ENCODE assay signal across 27 mouse cellular contexts in the genomic region with DNA sequence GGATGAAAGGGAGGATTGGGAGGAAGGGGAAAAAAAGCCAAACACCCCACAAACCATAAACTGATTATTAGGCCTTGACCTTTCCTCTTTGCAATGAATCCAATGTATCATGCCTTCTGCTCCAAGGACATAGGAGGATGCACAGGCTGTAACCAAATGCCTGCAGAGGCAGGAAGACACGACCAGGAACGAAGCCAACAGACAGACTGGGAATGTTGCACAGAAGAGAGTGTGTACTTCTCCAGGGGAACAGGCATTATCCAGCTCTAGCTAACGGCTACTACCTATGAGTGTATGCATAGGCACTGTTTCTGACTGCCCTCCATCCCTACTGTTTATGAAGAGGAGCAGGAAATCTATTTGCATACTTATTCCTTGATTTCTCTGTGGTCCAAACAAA. TPM values are rescaled to one million over a fixed set of nuclear protein-coding genes. Genes with fewer than 3 reads are reported as not detected.
DNase-seq lines count a peak whose midpoint lies in the region; ATAC-seq lines count a peak whose summit lies in the region.
"Had no signal": no experiment of that assay in that cellular context is flagged by ENCODE, and none has a peak within 500 bp of the region (broad histone marks: within the 10 kb centered on the region; RNA-seq: fewer than 3 reads in every experiment).

No protein-coding gene starts in this region.

- H3K27me3 ChIP-seq in forebrain, embryonic 14.5 days (replicated peaks; ENCODE audit: control insufficient read depth, insufficient read depth, low read length), result no peaks in the 10 kb centered on the region
- H3K27me3 ChIP-seq in forebrain, embryonic 10.5 days (ENCODE audit: poor library complexity, severe bottlenecking), result no peaks in the 10 kb centered on the region
- no peaks in the 10 kb centered on the region for H3K27me3 ChIP-seq in liver, embryonic 12.5 days (replicated peaks)
- H3K27me3 ChIP-seq: forebrain, embryonic 12.5 days; kidney, embryonic 15.5 days; megakaryocyte, embryonic 14.5 days; Patski; stomach, embryonic 15.5 days had no signal

- WGBS in forebrain, embryonic 14.5 days, result 58% methylated on average over 3 of the region's 3 CpGs
- 75% methylated on average over 3 of the region's 3 CpGs for WGBS in forebrain, embryonic 10.5 days
- 51% methylated on average over 3 of the region's 3 CpGs for WGBS in liver, embryonic 12.5 days (ENCODE audit: insufficient replicate concordance)

- peaks cover 3% of the 10 kb centered on the region; the same call in 1 of the 2 replicates for H3K4me1 ChIP-seq in forebrain, embryonic 14.5 days (ENCODE audit: control insufficient read depth, insufficient read depth, low read length)
- no peaks in the 10 kb centered on the region for H3K4me1 ChIP-seq in forebrain, embryonic 10.5 days
- H3K4me1 ChIP-seq in liver, embryonic 12.5 days, result peaks cover 3% of the 10 kb centered on the region; the same call in 1 of the 2 replicates
- H3K4me1 ChIP-seq: forebrain, embryonic 12.5 days; megakaryocyte, embryonic 14.5 days; stomach, embryonic 15.5 days had no signal

- no peak overlapping the region for H3K4me2 ChIP-seq in forebrain, embryonic 14.5 days (ENCODE audit: low read length)
- H3K4me2 ChIP-seq in liver, embryonic 12.5 days, result no peak overlapping the region
- H3K4me2 ChIP-seq: forebrain, embryonic 12.5 days; kidney, embryonic 15.5 days; liver, embryonic 11.5 days; stomach, embryonic 15.5 days had no signal

- no peaks in the 10 kb centered on the region for H3K9me3 ChIP-seq in forebrain, embryonic 14.5 days (replicated peaks; ENCODE audit: control insufficient read depth, low read length)
- no peaks in the 10 kb centered on the region for H3K9me3 ChIP-seq in forebrain, embryonic 10.5 days
- H3K9me3 ChIP-seq in liver, embryonic 12.5 days (replicated peaks), result no peaks in the 10 kb centered on the region
- H3K9me3 ChIP-seq: forebrain, embryonic 12.5 days; hindbrain, embryonic 10.5 days; kidney, embryonic 15.5 days; megakaryocyte, embryonic 14.5 days; stomach, embryonic 15.5 days had no signal

- no peak overlapping the region for H3K4me3 ChIP-seq in forebrain, embryonic 14.5 days (ENCODE audit: low read depth, low read length)
- H3K4me3 ChIP-seq in forebrain, embryonic 10.5 days, result no peak overlapping the region
- H3K4me3 ChIP-seq in liver, embryonic 12.5 days, result no peak overlapping the region
- H3K4me3 ChIP-seq: forebrain, embryonic 12.5 days; hindbrain, embryonic 10.5 days; kidney, embryonic 15.5 days; left cerebral cortex, adult 2 months; megakaryocyte, embryonic 14.5 days; myocyte; stomach, embryonic 15.5 days had no signal

- peak; percentile 71 to 74 for DNase-seq in adrenal gland, adult (ENCODE audit: inconsistent age in 2 of 2, low spot score in 1 of 2)
- DNase-seq in adrenal gland, adult 18-20 months (ENCODE audit: low spot score in 2 of 2), result no peak
- peak; percentile 37 for DNase-seq in forebrain, embryonic 14.5 days (ENCODE audit: low spot score)
- no peak for DNase-seq in forebrain, embryonic 10.5 days (ENCODE audit: extremely low spot score, low spot score)
- peak; percentile 27 for DNase-seq in testis, postnatal 14 days (ENCODE audit: low spot score)
- DNase-seq in testis, postnatal 10 days (ENCODE audit: low spot score), result no peak
- DNase-seq in kidney, postnatal 4 days, result no peak
- DNase-seq: gastrocnemius, postnatal 14 days; left cerebral cortex, postnatal 4 days; lung, adult 2 months; midbrain, embryonic 14.5 days; right cerebral cortex, postnatal 25 days had no signal

- H3K36me3 ChIP-seq in forebrain, embryonic 14.5 days (ENCODE audit: control insufficient read depth, insufficient read depth, low read length), result no peaks in the 10 kb centered on the region
- H3K36me3 ChIP-seq in forebrain, embryonic 10.5 days (replicated peaks), result no peaks in the 10 kb centered on the region; the same call in 1 of the 2 replicates
- no peaks in the 10 kb centered on the region for H3K36me3 ChIP-seq in liver, embryonic 12.5 days
- H3K36me3 ChIP-seq: forebrain, embryonic 12.5 days; hindbrain, embryonic 10.5 days; kidney, embryonic 15.5 days; stomach, embryonic 15.5 days had no signal

- no peak overlapping the region for H3K9ac ChIP-seq in forebrain, embryonic 14.5 days (ENCODE audit: low read length)
- H3K9ac ChIP-seq in liver, embryonic 12.5 days, result no peak overlapping the region
- H3K9ac ChIP-seq: forebrain, embryonic 12.5 days; kidney, embryonic 15.5 days; stomach, embryonic 15.5 days had no signal

- no peak overlapping the region for H3K27ac ChIP-seq in forebrain, embryonic 14.5 days (ENCODE audit: low read depth, low read length)
- no peak overlapping the region for H3K27ac ChIP-seq in forebrain, embryonic 10.5 days
- no peak overlapping the region for H3K27ac ChIP-seq in liver, embryonic 12.5 days
- H3K27ac ChIP-seq: forebrain, embryonic 12.5 days; hindbrain, embryonic 10.5 days; hindbrain, postnatal 0 days; kidney, embryonic 15.5 days; left cerebral cortex, adult 2 months; stomach, embryonic 15.5 days had no signal

- no peak for ATAC-seq in forebrain, embryonic 14.5 days
- ATAC-seq in liver, embryonic 12.5 days, result no peak
- ATAC-seq: hindbrain, postnatal 0 days; intestine, postnatal 0 days; Patski had no signal

RNA-seq across cellular contexts. Expression of a gene that starts 9.7 kb away (rescaled TPM):
- total RNA-seq in adrenal gland, adult 18-20 months (2021), result 1 to 10 TPM; 1.2 to 3.6 TPM
- polyA plus RNA-seq in forebrain, embryonic 14.5 days (2014; fragmentation: Nextera tagmentation; extraction: Ambion mirVana), result 31.2 and 35.1 TPM in 2 replicates
- 125 and 144 TPM in 2 replicates for polyA plus RNA-seq in forebrain, embryonic 10.5 days (2016; fragmentation: Nextera tagmentation; extraction: Ambion mirVana)
- 0.23 and 0.43 TPM in 2 replicates for polyA plus RNA-seq in liver, embryonic 12.5 days (2016; fragmentation: Nextera tagmentation; extraction: Ambion mirVana)
- polyA plus RNA-seq: Patski had no signal

RNA-seq across cellular contexts. Expression of a gene that starts 11.6 kb away (rescaled TPM):
- total RNA-seq in adrenal gland, adult 18-20 months (2021), result not detected
- not detected in 2 replicates for polyA plus RNA-seq in forebrain, embryonic 14.5 days (2014; fragmentation: Nextera tagmentation; extraction: Ambion mirVana)
- not detected in 2 replicates for polyA plus RNA-seq in forebrain, embryonic 10.5 days (2016; fragmentation: Nextera tagmentation; extraction: Ambion mirVana)
- 0.43 TPM in 1 of 2 replicates, not detected in the other for polyA plus RNA-seq in liver, embryonic 12.5 days (2016; fragmentation: Nextera tagmentation; extraction: Ambion mirVana)
- total RNA-seq: gastrocnemius, postnatal 14 days; hindbrain, postnatal 0 days; layer of hippocampus, adult 18-20 months; left cerebral cortex, adult 2 months; left cerebral cortex, postnatal 4 days had no signal
- polyA plus RNA-seq: forebrain, embryonic 12.5 days; heart, embryonic 16.5 days; hindbrain, embryonic 10.5 days; hindbrain, postnatal 0 days; liver, embryonic 11.5 days; midbrain, embryonic 14.5 days; myocyte; neural tube, embryonic 14.5 days; Patski; stomach, embryonic 15.5 days had no signal

RNA-seq across cellular contexts. Expression of a gene that starts 18.5 kb away (rescaled TPM):
- total RNA-seq in adrenal gland, adult 18-20 months (2021), result under 1 TPM; 0.22 to 0.33 TPM
- polyA plus RNA-seq in forebrain, embryonic 14.5 days (2014; fragmentation: Nextera tagmentation; extraction: Ambion mirVana), result not detected in 2 replicates
- polyA plus RNA-seq in forebrain, embryonic 10.5 days (2016; fragmentation: Nextera tagmentation; extraction: Ambion mirVana), result 0.05 TPM in 2 replicates
- polyA plus RNA-seq in liver, embryonic 12.5 days (2016; fragmentation: Nextera tagmentation; extraction: Ambion mirVana), result 1.2 and 1.3 TPM in 2 replicates
- total RNA-seq: hindbrain, postnatal 0 days had no signal
- polyA plus RNA-seq: hindbrain, postnatal 0 days; lung, adult 2 months; midbrain, embryonic 14.5 days; myocyte; neural tube, embryonic 14.5 days; Patski had no signal

RNA-seq across cellular contexts. Expression of a gene that starts 47.1 kb away (rescaled TPM):
- not detected for total RNA-seq in adrenal gland, adult 18-20 months (2021)
- polyA plus RNA-seq in forebrain, embryonic 14.5 days (2014; fragmentation: Nextera tagmentation; extraction: Ambion mirVana), result not detected in 2 replicates
- polyA plus RNA-seq in forebrain, embryonic 10.5 days (2016; fragmentation: Nextera tagmentation; extraction: Ambion mirVana), result not detected in 2 replicates
- not detected in 2 replicates for polyA plus RNA-seq in liver, embryonic 12.5 days (2016; fragmentation: Nextera tagmentation; extraction: Ambion mirVana)
- total RNA-seq: hindbrain, postnatal 0 days had no signal
- polyA plus RNA-seq: forebrain, embryonic 12.5 days; heart, embryonic 16.5 days; hindbrain, embryonic 10.5 days; hindbrain, postnatal 0 days; liver, embryonic 11.5 days; midbrain, embryonic 14.5 days; neural tube, embryonic 14.5 days; Patski; stomach, embryonic 15.5 days had no signal

Comparison
In these comparisons a context has a peak if more than half of its experiments do, and no peak if none do; other contexts are left out.
1. DNase-seq: peak in adrenal gland, adult (2 of 2), forebrain, embryonic 14.5 days (single experiment) and testis, postnatal 14 days (single experiment); none in adrenal gland, adult 18-20 months (0 of 2), forebrain, embryonic 10.5 days (single experiment), testis, postnatal 10 days (single experiment) and kidney, postnatal 4 days (0 of 2).
2. RNA of a gene that starts 9.7 kb away (polyA plus RNA-seq): 125 to 144 TPM in forebrain, embryonic 10.5 days and 31.2 to 35.1 TPM in forebrain, embryonic 14.5 days; 0.23 to 0.43 TPM in liver, embryonic 12.5 days; every median in the first group is over 10 times any median in the second.